In genomic region chr2:74373938-74374337, GRCm38 (mm10) we compare ENCODE assay signal across 18 mouse cellular contexts.
"Had no signal": no experiment of that assay in that cellular context is flagged by ENCODE, and none has a peak within 500 bp of the region (broad histone marks: within the 10 kb centered on the region; RNA-seq: fewer than 3 reads in every experiment).

No protein-coding gene starts in this region.

- H3K9ac ChIP-seq: liver, embryonic 12.5 days; liver, embryonic 14.5 days; lung, embryonic 15.5 days; midbrain, embryonic 13.5 days; midbrain, embryonic 15.5 days; neural tube, embryonic 13.5 days; neural tube, embryonic 15.5 days had no signal

- H3K9me3 ChIP-seq: liver, embryonic 12.5 days; lung, embryonic 15.5 days; midbrain, embryonic 10.5 days; midbrain, embryonic 13.5 days; midbrain, embryonic 15.5 days; neural tube, embryonic 13.5 days; neural tube, embryonic 15.5 days had no signal

- H3K27ac ChIP-seq: liver, embryonic 12.5 days; liver, embryonic 14.5 days; lung, embryonic 15.5 days; midbrain, embryonic 10.5 days; midbrain, embryonic 13.5 days; midbrain, embryonic 15.5 days; neural tube, embryonic 13.5 days; neural tube, embryonic 15.5 days had no signal

- ATAC-seq: liver, embryonic 12.5 days; midbrain, embryonic 13.5 days; midbrain, embryonic 15.5 days had no signal

- H3K4me2 ChIP-seq: liver, embryonic 12.5 days; lung, embryonic 15.5 days; midbrain, embryonic 13.5 days; midbrain, embryonic 15.5 days; neural tube, embryonic 13.5 days; neural tube, embryonic 15.5 days had no signal

- H3K36me3 ChIP-seq: liver, embryonic 12.5 days; lung, embryonic 15.5 days; midbrain, embryonic 10.5 days; midbrain, embryonic 13.5 days; midbrain, embryonic 15.5 days; neural tube, embryonic 13.5 days; neural tube, embryonic 15.5 days had no signal

- DNase-seq: lung, adult 18-20 months; retina, postnatal 1 day; right cerebral cortex, adult 18-20 months; right cerebral cortex, postnatal 25 days; right cerebral cortex, postnatal 4 days; spleen, adult 18-20 months; thymus, adult 18-20 months; thymus, postnatal 14 days; thymus, postnatal 36 days had no signal

- H3K27me3 ChIP-seq: liver, embryonic 12.5 days; lung, embryonic 15.5 days; midbrain, embryonic 13.5 days; midbrain, embryonic 15.5 days; neural tube, embryonic 13.5 days; neural tube, embryonic 15.5 days had no signal

- H3K4me1 ChIP-seq: liver, embryonic 12.5 days; midbrain, embryonic 10.5 days; midbrain, embryonic 13.5 days; midbrain, embryonic 15.5 days; neural tube, embryonic 13.5 days; neural tube, embryonic 15.5 days had no signal

- H3K4me3 ChIP-seq: liver, embryonic 12.5 days; lung, embryonic 15.5 days; midbrain, embryonic 10.5 days; midbrain, embryonic 13.5 days; midbrain, embryonic 15.5 days; myocyte; neural tube, embryonic 13.5 days; neural tube, embryonic 15.5 days had no signal
